ENCODE assay signal across 9 mouse cellular contexts in genomic region chr14:93889231-93889630, GRCm38 (mm10). TPM values are rescaled to one million over a fixed set of nuclear protein-coding genes. Genes with fewer than 3 reads are reported as not detected.
DNase-seq lines count a peak whose midpoint lies in the region; ATAC-seq and TF ChIP-seq lines count a peak whose summit lies in the region.
"Had no signal": no experiment of that assay in that cellular context is flagged by ENCODE, and none has a peak within 500 bp of the region (broad histone marks: within the 10 kb centered on the region; RNA-seq: fewer than 3 reads in every experiment).

No protein-coding gene starts in this region.

- no peak for DNase-seq in heart, adult 2 months
- no peak for DNase-seq in heart, postnatal 10 days
- peak; percentile 38 for DNase-seq in right cerebral cortex, postnatal 25 days
- no peak for DNase-seq in right cerebral cortex, postnatal 36 days (ENCODE audit: low spot score in 2 of 2)
- DNase-seq in left cerebral cortex, postnatal 36 days (ENCODE audit: low spot score in 2 of 2), result peak; percentile 20 to 34
- no peak for DNase-seq in stomach, postnatal 0 days (ENCODE audit: low spot score)
- no peak for DNase-seq in thymus, postnatal 25 days
- no peak for DNase-seq in adrenal gland, adult 2 months

- no peaks in the 10 kb centered on the region for H3K36me3 ChIP-seq in heart, adult 2 months (ENCODE audit: control insufficient read depth, insufficient read depth, low read length)
- H3K36me3 ChIP-seq in stomach, postnatal 0 days (ENCODE audit: control insufficient read depth, insufficient read depth, low read length), result no peaks in the 10 kb centered on the region

- WGBS in heart, adult 2 months, result 19% methylated on average over 6 of the region's 6 CpGs
- WGBS in stomach, postnatal 0 days, result 20% methylated on average over 6 of the region's 6 CpGs

- no peak for ATAC-seq in stomach, postnatal 0 days (ENCODE audit: low FRiP score, low TSS enrichment)

- TF ChIP-seq EP300 in heart, adult 2 months (IDR thresholded peaks at IDR 0.05; ENCODE audit: insufficient read depth, low read depth, low read length), result no peak
- TF ChIP-seq EP300 in stomach, postnatal 0 days (optimal IDR thresholded peaks at IDR 0.05), result no peak

- TF ChIP-seq CTCF in heart, adult 2 months (IDR thresholded peaks at IDR 0.05), result no peak
- no peak for TF ChIP-seq CTCF in stomach, postnatal 0 days (IDR thresholded peaks at IDR 0.05; ENCODE audit: low read depth)

- peak overlapping the region; percentile 52 for H3K4me3 ChIP-seq in heart, adult 2 months
- H3K4me3 ChIP-seq in stomach, postnatal 0 days (ENCODE audit: low read depth, low read length), result peak overlapping the region; percentile 59

- H3K9ac ChIP-seq in heart, adult 2 months (ENCODE audit: low read depth, low read length), result no peak overlapping the region
- no peak overlapping the region; the same call in 1 of the 2 replicates for H3K9ac ChIP-seq in stomach, postnatal 0 days (ENCODE audit: low read length)
- H3K9ac ChIP-seq: liver, embryonic 14.5 days had no signal

- H3K27ac ChIP-seq in heart, adult 2 months, result no peak overlapping the region
- H3K27ac ChIP-seq in stomach, postnatal 0 days (replicated peaks), result no peak overlapping the region
- H3K27ac ChIP-seq: liver, embryonic 14.5 days had no signal

- H3K4me1 ChIP-seq in heart, adult 2 months (ENCODE audit: control insufficient read depth, insufficient read depth, low read length), result no peaks in the 10 kb centered on the region; the same call in 1 of the 2 replicates
- 0 out of 2 replicates have a peak, but pooled peaks cover 3% of the 10 kb centered on the region for H3K4me1 ChIP-seq in stomach, postnatal 0 days (replicated peaks; ENCODE audit: control insufficient read depth, insufficient read depth)

- no peaks in the 10 kb centered on the region for H3K79me2 ChIP-seq in heart, adult 2 months (replicated peaks; ENCODE audit: control insufficient read depth, insufficient read depth, low read length)

- peaks cover 3% of the 10 kb centered on the region; the same call in 1 of the 2 replicates for H3K27me3 ChIP-seq in heart, adult 2 months (ENCODE audit: control insufficient read depth, insufficient read depth, low read length)
- H3K27me3 ChIP-seq in stomach, postnatal 0 days (ENCODE audit: control insufficient read depth, insufficient read depth, low read length), result no peaks in the 10 kb centered on the region

- intact Hi-C loops in heart, adult 2 months (cut with DNase I), result no loop called here
- intact Hi-C loops in heart, postnatal 10 days (cut with DNase I), result no loop called here
- intact Hi-C loops in left cerebral cortex, postnatal 36 days (cut with DNase I), result loop anchor here (5.0 to 10.0 kb wide), 2 partner anchors 284 to 347 kb away; no protein-coding TSS in a partner anchor

- no peak for TF ChIP-seq POLR2A in heart, adult 2 months (IDR thresholded peaks at IDR 0.05; ENCODE audit: insufficient read depth, low read depth, low read length)

- H3K4me2 ChIP-seq in stomach, postnatal 0 days (replicated peaks; ENCODE audit: low read depth), result peak overlapping the region; percentile 84

- H3K9me3 ChIP-seq in stomach, postnatal 0 days (ENCODE audit: control insufficient read depth, low read length), result no peaks in the 10 kb centered on the region

RNA-seq across cellular contexts. Expression of gene Pcdh9, which starts 1.2 kb away (rescaled TPM):
- total RNA-seq in heart, adult 2 months (2021), result 1 to 10 TPM in 1 of 2 experiments, under 1 TPM in 1; 0.70 to 1.8 TPM
- polyA plus RNA-seq in heart, adult 2 months (2012; rRNA removed), result 1.2 and 1.5 TPM in 2 replicates
- total RNA-seq in heart, postnatal 10 days (2021), result 1 to 10 TPM; 2.6 to 3.6 TPM
- 100 to 1,000 TPM; 186 to 215 TPM for total RNA-seq in left cerebral cortex, postnatal 36 days (2021)
- 4.0 and 5.0 TPM in 2 replicates for polyA plus RNA-seq in stomach, postnatal 0 days (2015; fragmentation: Nextera tagmentation; extraction: Ambion mirVana)
- total RNA-seq in adrenal gland, adult 2 months (2021), result 1 to 10 TPM; 1.8 to 2.1 TPM
- 0.29 and 0.55 TPM in 2 replicates for polyA plus RNA-seq in adrenal gland, adult 2 months (2012; rRNA removed)

Comparison
In these comparisons a context has a peak if more than half of its experiments do, and no peak if none do; other contexts are left out.
1. DNase-seq: peak in right cerebral cortex, postnatal 25 days (single experiment) and left cerebral cortex, postnatal 36 days (2 of 2); none in heart, adult 2 months (0 of 2), heart, postnatal 10 days (0 of 2), right cerebral cortex, postnatal 36 days (0 of 2), stomach, postnatal 0 days (single experiment), thymus, postnatal 25 days (single experiment) and adrenal gland, adult 2 months (single experiment).
2. RNA of gene Pcdh9, which starts 1.2 kb away (total RNA-seq): 186 to 215 TPM in left cerebral cortex, postnatal 36 days; 2.6 to 3.6 TPM in heart, postnatal 10 days, 1.8 to 2.1 TPM in adrenal gland, adult 2 months and 0.70 to 1.8 TPM in heart, adult 2 months; every median in the first group is over 10 times any median in the second.